ENCODE assay signal across 8 mouse cellular contexts in the genomic region with DNA sequence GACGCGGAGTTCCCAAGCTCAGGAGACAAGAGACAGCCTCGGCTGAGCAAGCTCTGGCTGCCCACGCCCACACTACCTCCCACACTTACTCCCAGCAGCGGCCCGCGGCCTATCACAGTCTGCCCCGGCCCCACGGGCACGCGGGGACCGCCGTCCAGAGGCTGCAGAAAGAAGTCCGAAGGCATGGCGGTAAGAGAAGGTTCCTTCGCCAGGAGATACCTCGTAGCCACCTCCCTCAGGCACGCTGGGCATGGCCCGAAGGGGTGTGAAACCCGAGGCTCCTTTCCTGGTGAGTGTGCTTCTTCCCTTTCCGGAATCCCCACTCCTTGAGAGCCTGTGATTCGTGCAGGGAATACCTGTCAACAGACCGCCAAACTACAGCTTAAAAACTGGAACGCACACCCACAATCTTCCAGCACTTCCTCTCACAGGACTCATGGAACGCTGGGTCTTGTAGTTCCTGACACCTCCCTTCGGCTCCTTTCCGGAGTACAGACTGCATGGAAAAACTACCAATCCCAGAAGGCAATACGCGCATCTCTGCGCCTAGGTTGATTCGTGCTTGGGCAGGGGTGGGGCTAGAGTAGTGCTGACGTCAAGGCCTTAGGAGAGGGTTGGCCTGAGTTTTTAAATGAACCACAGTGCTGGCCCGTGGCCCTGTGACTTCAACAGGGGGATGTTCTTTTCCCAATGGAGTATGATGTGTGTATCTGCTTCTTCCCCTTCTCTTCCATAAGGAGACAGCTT. TPM values are rescaled to one million over a fixed set of nuclear protein-coding genes. Genes with fewer than 3 reads are reported as not detected.
DNase-seq lines count a peak whose midpoint lies in the region; ATAC-seq lines count a peak whose summit lies in the region.

A gene (minus strand): TSS at position 423 of the 747 bp plus-strand sequence.

- peak within 1 kb of the TSS; percentile 99 for H3K4me2 ChIP-seq in hindbrain, embryonic 16.5 days (ENCODE audit: low read length)

- H3K27ac ChIP-seq in hindbrain, embryonic 16.5 days (ENCODE audit: low read depth, low read length) = peak within 1 kb of the TSS; percentile 67
- H3K27ac ChIP-seq in macrophage = 0 out of 2 replicates have a peak within 1 kb of the TSS, but pooled peaks have one; percentile 13

- peak; percentile 100 for ATAC-seq in hindbrain, embryonic 16.5 days

- H3K79me2 ChIP-seq in macrophage (ENCODE audit: inconsistent target) = peaks cover 13% of the 10 kb centered on the region; the same call in 1 of the 2 replicates

- DNase-seq in WW6 (ENCODE audit: low read depth, low spot score) = peak; percentile 94
- peak; percentile 60 to 77 for DNase-seq in cerebellum, postnatal 4 days (ENCODE audit: low spot score in 2 of 2)
- peak; percentile 94 for DNase-seq in gastrocnemius, adult 18-20 months (ENCODE audit: low spot score)
- DNase-seq in left cerebral cortex, adult 18-20 months (ENCODE audit: low spot score in 2 of 2) = peak; percentile 80 to 88
- peak; percentile 95 for DNase-seq in right cerebral cortex, adult 18-20 months
- peak; percentile 47 for DNase-seq in urinary bladder, postnatal 10 days (ENCODE audit: low spot score)

- H3K27me3 ChIP-seq in hindbrain, embryonic 16.5 days (replicated peaks; ENCODE audit: control insufficient read depth, insufficient read depth, low read length) = no peaks in the 10 kb centered on the region

- H3K36me3 ChIP-seq in hindbrain, embryonic 16.5 days (ENCODE audit: control insufficient read depth, insufficient read depth, low read length) = no peaks in the 10 kb centered on the region
- no peaks in the 10 kb centered on the region for H3K36me3 ChIP-seq in macrophage (ENCODE audit: inconsistent target)

- peak within 1 kb of the TSS; percentile 80 for H3K9ac ChIP-seq in hindbrain, embryonic 16.5 days (ENCODE audit: low read depth, low read length)

- H3K9me3 ChIP-seq in hindbrain, embryonic 16.5 days (ENCODE audit: control insufficient read depth, low read length) = no peaks in the 10 kb centered on the region

- H3K4me3 ChIP-seq in hindbrain, embryonic 16.5 days (ENCODE audit: low read length) = peak within 1 kb of the TSS; percentile 90
- peak within 1 kb of the TSS; percentile 70 for H3K4me3 ChIP-seq in macrophage (ENCODE audit: inconsistent target)

- peaks cover 22% of the 10 kb centered on the region for H3K4me1 ChIP-seq in hindbrain, embryonic 16.5 days (ENCODE audit: control insufficient read depth, insufficient read depth, low read depth, low read length)

- under 1% methylated on average over 33 of the region's 33 CpGs for WGBS in hindbrain, embryonic 16.5 days
- WGBS in macrophage (ENCODE audit: missing documents) = under 1% methylated on average over 33 of the region's 33 CpGs

RNA-seq across cellular contexts. Expression of the gene that starts here (rescaled TPM):
- total RNA-seq in gastrocnemius, adult 18-20 months (2021) = 1 to 10 TPM; 2.7 to 3.2 TPM
- polyA plus RNA-seq in hindbrain, embryonic 16.5 days (2015; fragmentation: Nextera tagmentation; extraction: Ambion mirVana) = 8.5 and 9.1 TPM in 2 replicates
- 1 to 10 TPM; 9.2 to 9.8 TPM for total RNA-seq in left cerebral cortex, adult 18-20 months (2021)
- 10 to 100 TPM in 3 of 26 experiments, 1 to 10 TPM in 21, under 1 TPM in 2; 0.90 to 13.7 (median 3.1) TPM for total RNA-seq in macrophage (2018; cell fraction: chromatin; rRNA removed)
- 1 to 10 TPM; 2.1 to 7.0 (median 3.8) TPM for total RNA-seq in macrophage (2018; cell fraction: cytosol; rRNA removed)
- total RNA-seq in macrophage (2018; cell fraction: nucleus; rRNA removed) = 1 to 10 TPM; 1.4 to 7.9 (median 2.8) TPM
- 3.7 to 8.1 TPM (median 7.2 TPM) in 3 replicates for polyA plus RNA-seq in macrophage (2018)

Comparison
In these comparisons a context has a peak if more than half of its experiments do, and no peak if none do; other contexts are left out.
1. Peak in every context shown above with its lines: DNase-seq, ATAC-seq, H3K4me3 ChIP-seq and H3K27ac ChIP-seq.